Mouse (Mus musculus): Measurements from ENCODE around the gene Hivep1. TPM values are rescaled to one million over a fixed set of nuclear protein-coding genes. Genes with fewer than 3 reads are reported as not detected.

The Hivep1 gene
- polyA plus RNA-seq (2015; fragmentation: Nextera tagmentation; extraction: Ambion mirVana): 7.0 and 8.0 TPM in 2 replicates

GRCm38 (mm10) chr13:42051961-42052695, at the start of gene Hivep1:
Gene Hivep1, plus strand, starts transcription at chr13:42052021.

Other genes starting within 250 kb of the Hivep1 start
- gene Adtrp, start 204.3 kb upstream of the Hivep1 start, polyA plus RNA-seq (2015; fragmentation: Nextera tagmentation; extraction: Ambion mirVana): 1.1 and 1.8 TPM in 2 replicates
- gene Edn1, start 249.5 kb downstream of the Hivep1 start, polyA plus RNA-seq (2015; fragmentation: Nextera tagmentation; extraction: Ambion mirVana): 1.4 and 1.5 TPM in 2 replicates